Comparison of ENCODE assay signal across 19 mouse cellular contexts in the genomic region with DNA sequence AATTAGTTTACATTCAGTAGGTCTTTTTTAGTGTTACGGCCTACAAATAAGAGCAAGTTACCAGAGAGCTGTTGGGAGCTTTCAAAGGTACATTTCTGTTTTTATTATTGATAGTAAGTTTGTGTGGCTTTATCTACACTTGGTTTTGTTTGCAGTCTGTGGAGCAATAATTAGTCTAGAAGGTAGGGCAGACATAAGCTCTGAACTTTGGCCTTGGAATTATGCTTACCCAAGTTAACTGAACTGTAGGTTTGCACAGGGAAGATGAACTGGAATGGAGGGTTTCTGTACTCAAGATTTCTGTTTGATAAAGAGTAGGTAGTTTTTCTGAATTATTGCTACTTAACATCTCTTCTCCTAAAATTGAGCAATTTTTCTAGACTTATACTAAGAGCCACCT.
"Had no signal": no experiment of that assay in that cellular context is flagged by ENCODE, and none has a peak within 500 bp of the region (broad histone marks: within the 10 kb centered on the region; RNA-seq: fewer than 3 reads in every experiment).

No protein-coding gene starts in this region.

- H3K4me2 ChIP-seq: lung, embryonic 14.5 days; midbrain, embryonic 12.5 days; neural tube, embryonic 13.5 days; neural tube, embryonic 15.5 days had no signal

- H3K27ac ChIP-seq: midbrain, embryonic 10.5 days; midbrain, embryonic 12.5 days; neural tube, embryonic 13.5 days; neural tube, embryonic 15.5 days had no signal

- H3K27me3 ChIP-seq: midbrain, embryonic 12.5 days; neural tube, embryonic 13.5 days; neural tube, embryonic 15.5 days had no signal

- ATAC-seq: midbrain, embryonic 16.5 days had no signal

- H3K36me3 ChIP-seq: midbrain, embryonic 10.5 days; midbrain, embryonic 12.5 days; neural tube, embryonic 13.5 days; neural tube, embryonic 15.5 days had no signal

- H3K4me1 ChIP-seq: midbrain, embryonic 10.5 days; midbrain, embryonic 12.5 days; neural tube, embryonic 13.5 days; neural tube, embryonic 15.5 days had no signal

- H3K9ac ChIP-seq: lung, embryonic 14.5 days; midbrain, embryonic 12.5 days; neural tube, embryonic 13.5 days; neural tube, embryonic 15.5 days had no signal

- H3K4me3 ChIP-seq: midbrain, embryonic 10.5 days; midbrain, embryonic 12.5 days; myocyte; neural tube, embryonic 13.5 days; neural tube, embryonic 15.5 days had no signal

- H3K9me3 ChIP-seq: midbrain, embryonic 10.5 days; midbrain, embryonic 12.5 days; neural tube, embryonic 13.5 days; neural tube, embryonic 15.5 days had no signal

- DNase-seq: lung, adult 18-20 months; lung, embryonic 14.5 days; lung, postnatal 10 days; lung, postnatal 4 days; midbrain, embryonic 14.5 days; retina, postnatal 1 day; right cerebral cortex, adult 18-20 months; right cerebral cortex, postnatal 25 days; right cerebral cortex, postnatal 4 days; spleen, adult 18-20 months; thymus, adult 18-20 months; thymus, postnatal 25 days; thymus, postnatal 4 days had no signal
